Mouse (Mus musculus): ENCODE measurements around the gene Nptx1.

DNA sequence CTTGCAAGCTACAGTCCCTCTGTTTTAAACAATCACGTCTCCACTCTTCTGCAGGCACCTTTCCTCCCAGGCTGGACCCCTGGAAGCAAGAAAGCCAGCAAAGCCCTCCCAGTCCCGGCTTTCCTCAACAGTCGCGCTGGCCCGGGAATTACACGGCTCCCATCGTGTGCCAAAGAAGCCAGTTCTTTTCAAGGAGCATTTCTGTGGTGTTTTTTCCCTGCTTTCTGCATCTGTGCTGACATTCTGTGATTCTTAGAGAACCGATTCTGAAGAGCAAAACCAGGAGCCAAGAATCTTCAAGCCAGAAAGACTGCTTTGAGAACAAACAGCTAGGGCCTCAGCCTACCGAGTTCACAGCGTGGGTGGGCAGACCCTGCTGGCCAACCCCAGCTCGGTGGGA is 18.6 kb downstream of the Nptx1 start:
- TF ChIP-seq GATA1 (IDR thresholded peaks at IDR 0.05; ENCODE audit: borderline replicate concordance, low read length) (no peak), FLI1 (IDR thresholded peaks at IDR 0.05; ENCODE audit: low read length) (no peak)

Data from megakaryocyte, embryonic 14.5 days (primary cell).